Mouse (Mus musculus): ENCODE measurements around the gene Metrnl. TPM values are rescaled to one million over a fixed set of nuclear protein-coding genes. Genes with fewer than 3 reads are reported as not detected.

Gene Metrnl
- polyA plus RNA-seq, 1 experiment from 2014 or later = 4.7 TPM

DNA sequence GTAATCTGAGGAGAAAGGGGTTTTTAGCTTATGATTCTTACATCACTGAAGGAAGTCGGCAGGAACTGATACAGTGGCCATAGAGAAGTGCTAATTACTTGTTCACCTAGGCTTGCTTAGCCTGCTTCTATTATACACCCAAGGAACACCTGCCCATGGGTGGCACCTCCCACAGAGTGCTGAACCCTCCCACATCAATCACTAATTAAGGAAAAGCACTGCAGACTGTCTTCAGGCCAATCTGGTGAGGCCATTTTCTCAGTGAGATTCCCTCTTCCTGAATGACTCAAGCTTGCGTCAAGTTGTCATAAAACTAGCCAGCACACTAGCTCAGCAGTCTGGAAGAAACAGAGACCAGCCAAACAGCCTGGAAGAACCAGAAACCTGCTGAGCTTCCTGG is 21.8 kb upstream of the Metrnl start:
- 85% methylated on average over 2 of the region's 2 CpGs for WGBS (ENCODE audit: insufficient replicate concordance)

DNA sequence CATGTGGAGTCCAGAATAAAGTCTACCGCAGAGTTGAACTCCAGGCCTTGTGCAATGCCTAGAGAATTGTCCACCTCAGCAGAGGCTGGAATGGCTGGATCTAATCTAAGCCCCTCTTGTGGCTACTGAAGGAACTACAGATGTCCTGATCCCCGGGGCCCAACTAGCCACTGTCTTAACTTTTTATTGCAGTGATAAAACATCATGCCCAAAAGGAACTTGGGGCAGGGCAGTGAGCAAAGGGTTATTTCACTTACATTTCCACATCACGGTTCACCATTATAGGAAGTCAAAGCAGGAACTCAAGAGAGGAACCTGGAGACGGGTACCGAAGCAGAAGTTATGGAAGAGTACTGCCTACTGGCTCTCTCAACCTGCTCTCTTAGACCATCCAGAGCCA is 20.6 kb upstream of the Metrnl start:
- DNase-seq = peak; percentile 40
- 52% methylated on average over 5 of the region's 5 CpGs for WGBS (ENCODE audit: insufficient replicate concordance)

More for the DNA sequence above, 21.8 kb upstream of the Metrnl start:
- Histone ChIP-seq H3K4me3 (ENCODE audit: low read depth, low read length) (no peak overlapping the region), H3K4me2 (ENCODE audit: low read depth, low read length) (no peak overlapping the region), H3K36me3 (replicated peaks; ENCODE audit: insufficient read depth, low read length) (no peaks in the 10 kb centered on the region), H3K9me3 (ENCODE audit: low read length) (no peaks in the 10 kb centered on the region), H3K27ac (ENCODE audit: low read depth) (no peak overlapping the region), H3K27me3 (ENCODE audit: insufficient read depth, low read length) (no peaks in the 10 kb centered on the region), H3K4me1 (ENCODE audit: insufficient read depth) (no peaks in the 10 kb centered on the region), H3K9ac (replicated peaks) (no peak overlapping the region)
- ATAC-seq (no peak), DNase-seq (no peak)
- TF ChIP-seq EP300 (IDR thresholded peaks at IDR 0.05; ENCODE audit: low read depth) (no peak), CTCF (IDR thresholded peaks at IDR 0.05; ENCODE audit: low read depth) (no peak)

DNA sequence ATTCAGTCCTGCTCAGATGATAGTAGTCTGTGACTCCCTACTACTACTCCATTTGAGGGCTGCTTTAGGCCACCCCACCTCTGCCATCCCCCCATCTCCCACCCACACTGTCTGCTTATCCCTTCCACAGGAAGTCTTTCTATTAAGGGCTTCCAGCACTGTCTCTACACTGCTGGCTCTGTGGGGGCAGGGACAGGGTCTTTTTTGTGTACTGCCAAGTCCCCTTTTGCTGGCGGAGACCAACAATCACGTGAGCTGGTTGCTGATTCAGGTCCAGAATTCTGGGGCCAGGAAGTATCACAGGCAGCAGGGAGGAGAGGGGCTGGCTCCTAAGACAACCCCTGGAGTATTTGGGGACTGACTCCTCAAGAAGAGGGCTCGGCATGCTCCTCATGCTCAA is 18.1 kb upstream of the Metrnl start:
- H3K9ac ChIP-seq (replicated peaks) = no peak overlapping the region
- 68% methylated on average over 3 of the region's 3 CpGs for WGBS (ENCODE audit: insufficient replicate concordance)
- TF ChIP-seq EP300 (IDR thresholded peaks at IDR 0.05; ENCODE audit: low read depth) = no peak
- no peak for TF ChIP-seq CTCF (IDR thresholded peaks at IDR 0.05; ENCODE audit: low read depth)
- no peak overlapping the region for H3K27ac ChIP-seq (ENCODE audit: low read depth)
- H3K4me3 ChIP-seq (ENCODE audit: low read depth, low read length) = no peak overlapping the region
- no peaks in the 10 kb centered on the region for H3K9me3 ChIP-seq (ENCODE audit: low read length)
- ATAC-seq (no peak), DNase-seq (no peak)
- H3K4me1 ChIP-seq (ENCODE audit: insufficient read depth) = peaks cover 7% of the 10 kb centered on the region
- H3K4me2 ChIP-seq (ENCODE audit: low read depth, low read length) = no peak overlapping the region
- H3K36me3 ChIP-seq (replicated peaks; ENCODE audit: insufficient read depth, low read length) = no peaks in the 10 kb centered on the region
- no peaks in the 10 kb centered on the region for H3K27me3 ChIP-seq (ENCODE audit: insufficient read depth, low read length)

More for the DNA sequence above, 20.6 kb upstream of the Metrnl start:
- Histone ChIP-seq H3K36me3 (replicated peaks; ENCODE audit: insufficient read depth, low read length) (no peaks in the 10 kb centered on the region), H3K9ac (replicated peaks) (no peak overlapping the region), H3K9me3 (ENCODE audit: low read length) (no peaks in the 10 kb centered on the region), H3K27ac (ENCODE audit: low read depth) (no peak overlapping the region), H3K27me3 (ENCODE audit: insufficient read depth, low read length) (no peaks in the 10 kb centered on the region), H3K4me2 (ENCODE audit: low read depth, low read length) (no peak overlapping the region), H3K4me3 (ENCODE audit: low read depth, low read length) (no peak overlapping the region), H3K4me1 (ENCODE audit: insufficient read depth) (no peaks in the 10 kb centered on the region)
- peak; percentile 60 for ATAC-seq
- TF ChIP-seq EP300 (IDR thresholded peaks at IDR 0.05; ENCODE audit: low read depth) = no peak
- peak; percentile 63 for TF ChIP-seq CTCF (IDR thresholded peaks at IDR 0.05; ENCODE audit: low read depth)

DNA sequence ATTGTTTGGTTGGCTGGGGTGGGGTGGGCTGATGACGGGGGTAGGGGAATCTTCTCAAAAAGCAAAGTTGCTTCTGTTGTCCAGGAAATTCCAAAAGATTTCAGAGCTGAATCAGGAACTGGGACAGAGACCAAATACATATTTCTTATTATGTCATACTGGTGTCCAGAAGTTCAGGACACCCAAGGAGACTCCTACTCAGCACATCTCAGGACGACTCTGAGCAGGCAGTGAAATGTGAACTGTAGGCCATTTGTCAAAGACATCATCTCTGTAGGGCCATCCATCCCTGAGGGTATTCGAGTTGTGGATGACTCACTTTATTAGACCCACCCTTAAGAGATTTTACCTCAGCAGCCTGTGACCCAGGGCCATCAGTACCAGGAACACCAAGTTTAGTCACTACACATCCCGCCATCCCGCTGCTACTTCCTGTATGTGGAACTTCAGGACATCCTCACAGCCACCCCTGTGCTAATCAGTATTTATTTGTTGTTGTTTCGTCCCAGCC is 15.8 kb upstream of the Metrnl start:
- TF ChIP-seq CTCF (IDR thresholded peaks at IDR 0.05; ENCODE audit: low read depth) (no peak), EP300 (IDR thresholded peaks at IDR 0.05; ENCODE audit: low read depth) (no peak)
- H3K9ac ChIP-seq (replicated peaks) = no peak overlapping the region
- H3K36me3 ChIP-seq (replicated peaks; ENCODE audit: insufficient read depth, low read length) = no peaks in the 10 kb centered on the region
- no peaks in the 10 kb centered on the region for H3K27me3 ChIP-seq (ENCODE audit: insufficient read depth, low read length)
- DNase-seq (no peak), ATAC-seq (peak; percentile 59)
- no peaks in the 10 kb centered on the region for H3K9me3 ChIP-seq (ENCODE audit: low read length)
- peaks cover 7% of the 10 kb centered on the region for H3K4me1 ChIP-seq (ENCODE audit: insufficient read depth)
- no peak overlapping the region for H3K27ac ChIP-seq (ENCODE audit: low read depth)
- WGBS (ENCODE audit: insufficient replicate concordance) = 69% methylated on average over 6 of the region's 6 CpGs
- H3K4me2 ChIP-seq (ENCODE audit: low read depth, low read length) = no peak overlapping the region
- no peak overlapping the region for H3K4me3 ChIP-seq (ENCODE audit: low read depth, low read length)

DNA sequence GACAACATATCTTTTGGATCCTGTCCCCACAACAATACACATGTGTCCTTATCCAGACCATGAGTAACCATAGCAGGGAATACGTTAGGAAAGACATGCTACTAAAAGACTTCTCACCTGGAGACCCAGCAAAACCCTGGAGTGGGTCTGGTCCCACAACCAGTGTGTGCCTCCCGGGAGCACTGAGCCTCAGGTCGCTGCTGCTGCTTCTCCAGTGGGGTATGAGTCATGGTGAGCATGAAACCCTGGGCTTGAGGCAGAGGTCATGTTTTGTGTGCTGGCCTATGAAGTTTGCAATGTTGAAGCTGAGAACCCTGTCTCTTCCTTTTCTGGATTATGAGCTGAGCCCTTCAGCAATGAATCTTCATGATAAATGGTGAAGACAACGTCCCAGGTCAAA is 15.3 kb upstream of the Metrnl start:
- Histone ChIP-seq H3K4me3 (ENCODE audit: low read depth, low read length) (no peak overlapping the region), H3K9ac (replicated peaks) (no peak overlapping the region), H3K36me3 (replicated peaks; ENCODE audit: insufficient read depth, low read length) (no peaks in the 10 kb centered on the region), H3K27me3 (ENCODE audit: insufficient read depth, low read length) (no peaks in the 10 kb centered on the region), H3K4me2 (ENCODE audit: low read depth, low read length) (no peak overlapping the region), H3K4me1 (ENCODE audit: insufficient read depth) (peaks cover 7% of the 10 kb centered on the region), H3K27ac (ENCODE audit: low read depth) (peak overlapping the region; percentile 62; the same call in 1 of the 2 replicates), H3K9me3 (ENCODE audit: low read length) (no peaks in the 10 kb centered on the region)
- no peak for DNase-seq
- TF ChIP-seq CTCF (IDR thresholded peaks at IDR 0.05; ENCODE audit: low read depth) (no peak), EP300 (IDR thresholded peaks at IDR 0.05; ENCODE audit: low read depth) (no peak)
- 66% methylated on average over 4 of the region's 4 CpGs for WGBS (ENCODE audit: insufficient replicate concordance)
- peak; percentile 23; the same call in 1 of the 2 replicates for ATAC-seq

DNA sequence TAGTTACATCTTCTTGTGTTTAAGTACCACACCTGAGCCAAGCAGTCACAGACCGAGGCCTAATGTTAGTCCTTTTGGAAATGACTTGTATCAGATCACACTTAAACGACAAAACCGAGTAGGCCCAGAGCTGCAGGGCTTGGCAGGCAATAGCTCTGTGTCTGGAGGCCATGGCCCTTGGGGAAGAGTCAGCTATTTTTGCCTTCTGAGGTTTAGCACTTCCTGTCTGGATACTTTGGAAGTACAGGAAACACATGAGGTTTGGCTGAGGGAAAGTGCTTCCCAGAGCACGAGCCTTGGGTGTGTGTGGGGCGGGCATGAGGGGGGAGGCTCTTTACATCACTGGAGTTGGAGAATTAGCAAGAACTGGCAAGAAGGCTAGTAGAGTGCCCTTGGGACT is 14.7 kb upstream of the Metrnl start:
- ATAC-seq (0 out of 2 replicates have a peak, but pooled peaks have one; percentile 21), DNase-seq (no peak)
- no peak overlapping the region for H3K4me2 ChIP-seq (ENCODE audit: low read depth, low read length)
- H3K4me1 ChIP-seq (ENCODE audit: insufficient read depth) = peaks cover 7% of the 10 kb centered on the region
- WGBS (ENCODE audit: insufficient replicate concordance) = 48% methylated on average over 5 of the region's 5 CpGs
- H3K4me3 ChIP-seq (ENCODE audit: low read depth, low read length) = no peak overlapping the region
- H3K27ac ChIP-seq (ENCODE audit: low read depth) = peak overlapping the region; percentile 62; the same call in 1 of the 2 replicates
- no peaks in the 10 kb centered on the region for H3K27me3 ChIP-seq (ENCODE audit: insufficient read depth, low read length)
- no peak overlapping the region for H3K9ac ChIP-seq (replicated peaks)
- TF ChIP-seq EP300 (IDR thresholded peaks at IDR 0.05; ENCODE audit: low read depth) (0 out of 2 replicates have a peak, but pooled peaks have one; percentile 10), CTCF (IDR thresholded peaks at IDR 0.05; ENCODE audit: low read depth) (no peak)
- no peaks in the 10 kb centered on the region for H3K9me3 ChIP-seq (ENCODE audit: low read length)
- no peaks in the 10 kb centered on the region for H3K36me3 ChIP-seq (replicated peaks; ENCODE audit: insufficient read depth, low read length)

Measured in liver, postnatal 0 days (tissue).